Mouse (Mus musculus) cortical plate, adult 2 months (tissue): ENCODE results near the gene Mcoln1. TPM values are rescaled to one million over a fixed set of nuclear protein-coding genes. Genes with fewer than 3 reads are reported as not detected.

ENCODE experiments used
- H3K27ac ChIP-seq: fragments of 200-500 bp; 2 replicates; pipeline ENCODE4 v1.5.1; 2012; ENCODE audit warnings: low read length, control low read depth, inconsistent platforms; ENCODE audit not compliant: insufficient read depth
- H3K4me1 ChIP-seq: fragments of 200-500 bp; 2 replicates; pipeline ENCODE4 v1.6.1; 2011; ENCODE audit warnings: low read length; ENCODE audit not compliant: control insufficient read depth, insufficient read depth
- H3K4me3 ChIP-seq: fragments of 200-500 bp; 2 replicates; pipeline ENCODE4 v1.5.1; 2011; ENCODE audit warnings: mild to moderate bottlenecking, low read length, control low read depth; ENCODE audit not compliant: insufficient read depth
- CTCF ChIP-seq: fragments of 200-500 bp; IDR thresholded peaks from 2 replicates; pipeline ENCODE4 v1.5.1; 2011; ENCODE audit warnings: mild to moderate bottlenecking, control low read depth, low read length; ENCODE audit not compliant: insufficient read depth; ENCODE audit errors: extremely low read depth
- POLR2A ChIP-seq: fragments of 200-500 bp; IDR thresholded peaks from 2 replicates; pipeline ENCODE4 v1.6.1; 2011; ENCODE audit warnings: mild to moderate bottlenecking, low read length, control low read depth; ENCODE audit not compliant: insufficient read depth; ENCODE audit errors: extremely low read depth
- polyA plus RNA-seq: library from polyadenylated mRNA; depleted of rRNA; stranded (reverse); fragments of >200 nt; gene quantifications from 2 replicates; pipeline ENCODE4 v1.2.3, GENCODE M21; 2012; rRNA removed

Gene Mcoln1
- polyA plus RNA-seq: 235 and 262 TPM in 2 replicates

- no peak for TF ChIP-seq CTCF
- TF ChIP-seq POLR2A: peak; percentile 86
- H3K4me3 ChIP-seq: peak within 1 kb of the TSS; percentile 40
- H3K27ac ChIP-seq: peak within 1 kb of the TSS; percentile 5
- H3K4me1 ChIP-seq: peaks cover 10% of the 10 kb centered on the region
These were observed at the start of gene Mcoln1 for GRCm38 (mm10) chr8:3500235-3501090. TSS of gene Mcoln1 (plus strand) at chr8:3500457.

GRCm38 (mm10) chr8:3450670-3451069, 49.6 kb upstream of the Mcoln1 start:
- H3K4me1 ChIP-seq: no peaks in the 10 kb centered on the region
- no peak overlapping the region for H3K27ac ChIP-seq
- TF ChIP-seq CTCF: peak; percentile 75
- TF ChIP-seq POLR2A: no peak
- no peak overlapping the region for H3K4me3 ChIP-seq

GRCm38 (mm10) chr8:3451992-3452391, 48.3 kb upstream of the Mcoln1 start:
- Histone ChIP-seq H3K4me1 (no peaks in the 10 kb centered on the region), H3K4me3 (no peak overlapping the region), H3K27ac (no peak overlapping the region)
- TF ChIP-seq POLR2A (no peak), CTCF (no peak)

- no peak overlapping the region for H3K27ac ChIP-seq
- TF ChIP-seq CTCF (no peak), POLR2A (no peak)
- H3K4me1 ChIP-seq: no peaks in the 10 kb centered on the region
- no peak overlapping the region for H3K4me3 ChIP-seq
These were observed 37.0 kb upstream of the Mcoln1 start for GRCm38 (mm10) chr8:3463248-3463647.

DNA sequence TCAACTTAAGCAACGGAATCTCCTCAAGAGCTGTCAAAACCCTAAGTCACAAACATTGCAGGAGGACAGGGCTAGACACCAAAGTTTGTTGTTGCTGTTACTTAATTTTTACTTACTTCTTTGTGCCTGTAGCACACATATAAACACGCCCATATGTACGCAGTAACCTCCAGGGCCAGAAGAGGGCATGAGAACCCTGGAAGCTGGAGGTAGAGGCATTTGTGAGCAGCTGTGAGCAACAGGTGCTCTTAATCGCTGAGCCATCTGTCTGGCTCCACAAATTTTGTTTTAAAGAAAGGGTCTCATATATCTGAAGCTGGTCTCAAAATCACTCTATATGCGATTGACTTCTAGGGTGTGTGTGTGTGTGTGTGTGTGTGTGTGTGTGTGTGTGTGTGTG, 35.9 kb upstream of the Mcoln1 start:
- H3K4me3 ChIP-seq: no peak overlapping the region
- no peaks in the 10 kb centered on the region for H3K4me1 ChIP-seq
- no peak overlapping the region for H3K27ac ChIP-seq
- TF ChIP-seq CTCF (peak; percentile 39), POLR2A (no peak)

GRCm38 (mm10) chr8:3467006-3467885, 33.0 kb upstream of the Mcoln1 start, which contains the start of gene Pex11g:
TSS of gene Pex11g (minus strand) at chr8:3467680.
- Histone ChIP-seq H3K4me1 (no peaks in the 10 kb centered on the region), H3K27ac (no peak within 1 kb of the TSS), H3K4me3 (peak within 1 kb of the TSS; percentile 44)
- TF ChIP-seq POLR2A (0 out of 2 replicates have a peak, but pooled peaks have one; percentile 19), CTCF (no peak)

- TF ChIP-seq CTCF (no peak), POLR2A (no peak)
- H3K27ac ChIP-seq: no peak overlapping the region
- no peaks in the 10 kb centered on the region for H3K4me1 ChIP-seq
- H3K4me3 ChIP-seq: peak overlapping the region; percentile 44
These were observed 32.2 kb upstream of the Mcoln1 start for GRCm38 (mm10) chr8:3467886-3468545.

- no peak for TF ChIP-seq CTCF
- no peak for TF ChIP-seq POLR2A
- no peaks in the 10 kb centered on the region for H3K4me1 ChIP-seq
- no peak overlapping the region for H3K27ac ChIP-seq
- H3K4me3 ChIP-seq: no peak overlapping the region
These were observed 31.4 kb upstream of the Mcoln1 start for GRCm38 (mm10) chr8:3468838-3469237.

GRCm38 (mm10) chr8:3470562-3470961, 29.7 kb upstream of the Mcoln1 start, which contains the start of gene Tex45:
TSS of gene Tex45 (plus strand) at chr8:3470862.
- TF ChIP-seq CTCF (no peak), POLR2A (no peak)
- no peak within 1 kb of the TSS for H3K27ac ChIP-seq
- no peak within 1 kb of the TSS for H3K4me3 ChIP-seq
- no peaks in the 10 kb centered on the region for H3K4me1 ChIP-seq
